Mouse (Mus musculus) limb, embryonic 15.5 days (tissue): Measurements from ENCODE around the gene Ncapd2. TPM values are rescaled to one million over a fixed set of nuclear protein-coding genes. Genes with fewer than 3 reads are reported as not detected.

ENCODE experiments used
- ATAC-seq: fragments of 200-750 bp; cut with Nextera tagmentation; 2 replicates; pipeline ENCODE4 v1.8.0; 2017; ENCODE audit warnings: low read depth, moderate TSS enrichment; ENCODE audit not compliant: insufficient number of reproducible peaks, low FRiP score, low TSS enrichment
- H3K27ac ChIP-seq: fragments of 300-500 bp; sonication (generic); 2 replicates; pipeline ENCODE4 v1.5.1; 2015; ENCODE audit warnings: moderate library complexity, mild to moderate bottlenecking, inconsistent platforms
- H3K27me3 ChIP-seq: fragments of 300-500 bp; sonication (generic); 2 replicates; pipeline ENCODE4 v1.6.1; 2015; ENCODE audit warnings: inconsistent platforms
- H3K36me3 ChIP-seq: fragments of 300-500 bp; sonication (generic); 2 replicates; pipeline ENCODE4 v1.6.1; 2015; ENCODE audit warnings: inconsistent platforms
- H3K4me1 ChIP-seq: fragments of 300-500 bp; sonication (generic); 2 replicates; pipeline ENCODE4 v1.6.1; 2015; ENCODE audit warnings: inconsistent platforms
- H3K4me2 ChIP-seq: fragments of 300-500 bp; sonication (generic); 2 replicates; pipeline ENCODE4 v1.6.1; 2015; ENCODE audit warnings: mild to moderate bottlenecking, inconsistent platforms
- H3K4me3 ChIP-seq: fragments of 300-500 bp; sonication (generic); 2 replicates; pipeline ENCODE4 v1.5.1; 2015; ENCODE audit warnings: mild to moderate bottlenecking, inconsistent platforms
- H3K9ac ChIP-seq: fragments of 300-500 bp; sonication (generic); 2 replicates; pipeline ENCODE4 v1.6.1; 2015; ENCODE audit warnings: inconsistent platforms
- H3K9me3 ChIP-seq: fragments of 300-500 bp; sonication (generic); 2 replicates; pipeline ENCODE4 v1.6.1; 2016; ENCODE audit warnings: inconsistent platforms
- WGBS: fragments of 180-500 bp; shearing (Covaris S2); methylation state at CpG from one replicate; pipeline ENCODE4 v1.1.7; 2015; 5-methylcytosine and 5-hydroxymethylcytosine counted together
- polyA plus RNA-seq: library from polyadenylated mRNA; unstranded; fragments of >200 nt; fragmentation: Nextera tagmentation; extraction: Ambion mirVana; gene quantifications from 2 replicates; pipeline ENCODE4 v1.2.1, GENCODE M21; 2015

Ncapd2 gene
- polyA plus RNA-seq, 1 experiment from 2014 or later: 86.4 TPM

DNA sequence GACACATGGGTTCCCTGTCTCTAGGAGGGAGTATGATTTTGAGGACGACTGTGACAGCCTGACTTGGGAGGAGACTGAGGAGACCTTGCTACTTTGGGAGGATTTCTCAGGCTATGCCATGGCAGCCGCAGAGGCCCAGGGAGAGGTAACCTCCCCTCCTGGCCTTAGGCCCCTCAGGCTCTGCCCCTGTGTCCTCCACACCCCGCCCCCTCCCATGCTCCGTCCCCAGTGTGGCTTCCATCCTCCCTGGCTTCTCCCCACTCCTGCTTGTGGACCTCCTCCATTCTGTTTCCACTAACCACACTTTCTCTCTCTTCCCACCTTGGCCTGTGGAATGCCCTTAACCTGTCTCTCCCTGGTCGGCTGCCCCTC is 38.5 kb downstream of the Ncapd2 start:
- Histone ChIP-seq H3K9ac (no peak overlapping the region), H3K4me2 (no peak overlapping the region), H3K27me3 (no peaks in the 10 kb centered on the region), H3K36me3 (peaks cover 61% of the 10 kb centered on the region), H3K27ac (peak overlapping the region; percentile 17; the same call in 1 of the 2 replicates), H3K4me3 (no peak overlapping the region), H3K9me3 (no peaks in the 10 kb centered on the region), H3K4me1 (peaks cover 22% of the 10 kb centered on the region)
- no peak for ATAC-seq
- 73% methylated on average over 5 of the region's 5 CpGs for WGBS

DNA sequence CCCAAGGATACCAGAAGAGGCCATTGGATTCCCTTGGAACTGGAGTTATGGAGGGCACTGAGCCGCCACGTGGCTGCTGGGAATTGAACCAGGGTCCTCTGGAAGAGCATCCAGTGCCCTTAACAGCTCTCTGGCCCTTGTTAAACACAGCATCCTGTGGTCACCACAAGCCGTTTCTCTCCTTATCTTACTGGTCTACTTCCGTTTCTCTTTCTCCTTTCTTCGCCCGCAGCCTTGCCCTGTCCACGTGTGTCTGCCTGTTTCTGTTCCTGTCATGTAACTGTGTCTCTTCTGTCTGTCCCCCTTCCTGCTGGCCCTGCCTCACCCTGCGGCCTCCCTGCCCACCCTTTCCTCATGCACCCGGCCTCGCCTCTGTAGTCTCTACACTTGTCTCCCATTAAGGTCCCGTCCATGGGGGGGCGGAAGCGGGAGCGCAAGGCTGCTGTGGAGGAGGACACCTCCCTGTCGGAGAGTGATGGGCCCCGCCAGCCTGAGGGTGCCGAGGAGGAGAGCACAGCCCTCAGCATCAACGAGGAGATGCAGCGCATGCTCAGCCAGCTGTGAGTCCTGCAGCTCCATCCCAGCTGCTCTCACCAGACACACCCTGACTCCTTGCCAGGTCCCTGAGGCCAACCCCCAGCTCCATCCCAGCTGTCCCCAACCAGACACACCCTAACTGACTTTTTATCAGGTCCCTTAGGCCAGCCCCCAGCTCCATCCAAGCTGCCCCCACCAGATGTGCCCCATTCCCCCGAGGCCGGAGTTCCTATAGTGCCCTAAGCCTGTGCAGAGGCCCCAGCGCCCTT is 39.1 kb downstream of the Ncapd2 start:
- peaks cover 56% of the 10 kb centered on the region for H3K36me3 ChIP-seq
- H3K4me2 ChIP-seq: no peak overlapping the region
- no peaks in the 10 kb centered on the region for H3K9me3 ChIP-seq
- peak overlapping the region; percentile 2; the same call in 1 of the 2 replicates for H3K27ac ChIP-seq
- WGBS: 75% methylated on average over 22 of the region's 22 CpGs
- H3K4me3 ChIP-seq: no peak overlapping the region
- ATAC-seq: no peak
- no peaks in the 10 kb centered on the region for H3K27me3 ChIP-seq
- H3K4me1 ChIP-seq: peaks cover 26% of the 10 kb centered on the region
- H3K9ac ChIP-seq: no peak overlapping the region

GRCm38 (mm10) chr6:125149569-125149950 is 41.9 kb downstream of the Ncapd2 start:
- Histone ChIP-seq H3K9ac (no peak overlapping the region), H3K27me3 (no peaks in the 10 kb centered on the region), H3K36me3 (peaks cover 38% of the 10 kb centered on the region), H3K27ac (peak overlapping the region; percentile 79), H3K4me2 (no peak overlapping the region), H3K4me1 (peaks cover 51% of the 10 kb centered on the region), H3K9me3 (no peaks in the 10 kb centered on the region), H3K4me3 (no peak overlapping the region)
- WGBS: 66% methylated on average over 7 of the region's 7 CpGs
- ATAC-seq: no peak

GRCm38 (mm10) chr6:125148926-125149568 is 42.5 kb downstream of the Ncapd2 start:
- Histone ChIP-seq H3K9ac (no peak overlapping the region), H3K36me3 (peaks cover 41% of the 10 kb centered on the region), H3K4me2 (peak overlapping the region; percentile 25), H3K4me3 (peak overlapping the region; percentile 10; the same call in 1 of the 2 replicates), H3K4me1 (peaks cover 53% of the 10 kb centered on the region), H3K9me3 (no peaks in the 10 kb centered on the region), H3K27me3 (no peaks in the 10 kb centered on the region), H3K27ac (peak overlapping the region; percentile 79)
- whole genome bisulfite sequencing: 70% methylated on average over 16 of the region's 16 CpGs
- ATAC-seq: peak; percentile 21; the same call in 1 of the 2 replicates

DNA sequence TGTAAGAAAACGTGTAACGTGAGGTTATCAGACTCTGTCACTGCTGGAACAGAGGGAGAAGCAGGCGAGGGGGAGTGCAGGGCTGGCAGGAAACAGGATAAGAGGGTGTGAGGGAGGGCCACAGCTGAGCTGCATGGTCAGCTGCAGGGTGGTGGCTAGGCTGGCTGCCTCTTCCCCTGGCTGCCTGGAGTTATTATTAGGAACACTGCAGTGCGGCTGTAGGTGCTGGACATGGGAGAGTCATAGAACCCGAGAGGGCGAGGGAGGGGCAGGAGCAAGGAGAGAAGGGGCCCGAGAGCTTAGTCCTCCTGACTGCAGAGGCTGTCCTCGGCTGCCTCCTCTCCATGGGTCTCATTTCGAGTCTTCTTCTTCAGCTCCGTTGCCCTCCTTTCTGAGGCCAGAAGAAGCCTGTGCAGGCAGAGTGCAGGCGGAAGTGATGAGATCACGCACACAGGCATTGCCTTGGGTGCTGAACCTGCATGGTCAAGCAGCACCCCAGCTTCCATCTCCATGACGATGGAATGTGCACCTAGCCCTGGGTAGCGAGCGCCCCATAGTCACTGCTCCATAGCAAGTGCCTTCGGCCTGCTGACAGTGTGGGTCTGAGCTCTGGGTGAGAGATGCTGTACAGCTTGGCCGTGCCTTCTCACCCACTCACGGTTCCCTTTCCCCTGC is 43.1 kb downstream of the Ncapd2 start:
- Histone ChIP-seq H3K4me3 (peak overlapping the region; percentile 10), H3K9ac (no peak overlapping the region), H3K4me1 (peaks cover 53% of the 10 kb centered on the region), H3K4me2 (peak overlapping the region; percentile 25), H3K36me3 (peaks cover 41% of the 10 kb centered on the region), H3K27me3 (no peaks in the 10 kb centered on the region), H3K27ac (peak overlapping the region; percentile 79), H3K9me3 (no peaks in the 10 kb centered on the region)
- ATAC-seq: no peak
- 64% methylated on average over 17 of the region's 18 CpGs for WGBS

DNA sequence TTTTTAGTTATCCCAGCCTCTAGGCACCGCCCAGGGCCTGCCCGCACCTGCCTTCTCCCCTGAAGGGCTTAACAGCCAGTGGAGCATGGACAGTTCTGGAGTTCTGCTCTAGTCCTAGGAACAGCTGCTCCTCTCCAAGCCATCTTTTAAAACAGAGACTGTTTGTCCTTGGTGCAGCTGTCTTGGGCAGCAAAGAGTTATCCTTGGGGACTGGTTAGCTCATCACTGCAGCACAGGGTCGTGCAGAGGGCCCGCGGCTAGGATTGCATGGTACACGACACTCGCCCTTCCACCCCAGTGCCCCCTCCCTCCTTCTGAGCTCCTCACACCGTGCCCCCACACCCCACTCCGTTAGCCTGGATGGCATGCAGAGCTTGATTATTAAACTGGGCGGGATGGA is 44.2 kb downstream of the Ncapd2 start:
- 68% methylated on average over 10 of the region's 10 CpGs for WGBS
- H3K27me3 ChIP-seq: no peaks in the 10 kb centered on the region
- H3K4me3 ChIP-seq: peak overlapping the region; percentile 70
- peaks cover 40% of the 10 kb centered on the region for H3K36me3 ChIP-seq
- peak; percentile 42; the same call in 1 of the 2 replicates for ATAC-seq
- H3K9me3 ChIP-seq: no peaks in the 10 kb centered on the region
- H3K4me2 ChIP-seq: peak overlapping the region; percentile 87; the same call in 1 of the 2 replicates
- H3K9ac ChIP-seq: no peak overlapping the region
- peaks cover 48% of the 10 kb centered on the region for H3K4me1 ChIP-seq
- peak overlapping the region; percentile 79 for H3K27ac ChIP-seq

- Histone ChIP-seq H3K36me3 (peaks cover 41% of the 10 kb centered on the region), H3K4me3 (peak overlapping the region; percentile 70), H3K9me3 (no peaks in the 10 kb centered on the region), H3K9ac (no peak overlapping the region), H3K4me1 (peaks cover 48% of the 10 kb centered on the region), H3K4me2 (peak overlapping the region; percentile 87), H3K27me3 (no peaks in the 10 kb centered on the region), H3K27ac (peak overlapping the region; percentile 79)
- 75% methylated on average over 4 of the region's 4 CpGs for WGBS
- ATAC-seq: no peak
Observed at GRCm38 (mm10) chr6:125146797-125147196, 44.7 kb downstream of the Ncapd2 start.

GRCm38 (mm10) chr6:125146148-125146547 is 45.4 kb downstream of the Ncapd2 start:
- 31% methylated on average over 7 of the region's 7 CpGs for WGBS
- Histone ChIP-seq H3K4me2 (peak overlapping the region; percentile 87), H3K27me3 (no peaks in the 10 kb centered on the region), H3K9me3 (no peaks in the 10 kb centered on the region), H3K4me3 (peak overlapping the region; percentile 70), H3K9ac (peak overlapping the region; percentile 69; the same call in 1 of the 2 replicates), H3K27ac (peak overlapping the region; percentile 91), H3K4me1 (peaks cover 48% of the 10 kb centered on the region), H3K36me3 (peaks cover 42% of the 10 kb centered on the region)
- no peak for ATAC-seq

GRCm38 (mm10) chr6:125145479-125145951 is 46.0 kb downstream of the Ncapd2 start:
- WGBS: 2% methylated on average over 33 of the region's 35 CpGs
- peak overlapping the region; percentile 91 for H3K27ac ChIP-seq
- no peak for ATAC-seq
- peak overlapping the region; percentile 70 for H3K4me3 ChIP-seq
- peaks cover 45% of the 10 kb centered on the region for H3K36me3 ChIP-seq
- peaks cover 48% of the 10 kb centered on the region for H3K4me1 ChIP-seq
- peak overlapping the region; percentile 69 for H3K9ac ChIP-seq
- H3K27me3 ChIP-seq: no peaks in the 10 kb centered on the region
- peak overlapping the region; percentile 87 for H3K4me2 ChIP-seq
- H3K9me3 ChIP-seq: no peaks in the 10 kb centered on the region

- peak; percentile 81 for ATAC-seq
- peak within 1 kb of the TSS; percentile 69 for H3K9ac ChIP-seq
- H3K9me3 ChIP-seq: no peaks in the 10 kb centered on the region
- peaks cover 48% of the 10 kb centered on the region for H3K4me1 ChIP-seq
- peaks cover 51% of the 10 kb centered on the region for H3K36me3 ChIP-seq
- WGBS: 2% methylated on average over 16 of the region's 16 CpGs
- H3K27ac ChIP-seq: peak within 1 kb of the TSS; percentile 91
- H3K4me3 ChIP-seq: peak within 1 kb of the TSS; percentile 70
- no peaks in the 10 kb centered on the region for H3K27me3 ChIP-seq
- peak within 1 kb of the TSS; percentile 87 for H3K4me2 ChIP-seq
Observed at GRCm38 (mm10) chr6:125145001-125145400, 46.5 kb downstream of the Ncapd2 start, which contains the start of gene Iffo1. Gene Iffo1 (plus strand): TSS chr6:125145241.

DNA sequence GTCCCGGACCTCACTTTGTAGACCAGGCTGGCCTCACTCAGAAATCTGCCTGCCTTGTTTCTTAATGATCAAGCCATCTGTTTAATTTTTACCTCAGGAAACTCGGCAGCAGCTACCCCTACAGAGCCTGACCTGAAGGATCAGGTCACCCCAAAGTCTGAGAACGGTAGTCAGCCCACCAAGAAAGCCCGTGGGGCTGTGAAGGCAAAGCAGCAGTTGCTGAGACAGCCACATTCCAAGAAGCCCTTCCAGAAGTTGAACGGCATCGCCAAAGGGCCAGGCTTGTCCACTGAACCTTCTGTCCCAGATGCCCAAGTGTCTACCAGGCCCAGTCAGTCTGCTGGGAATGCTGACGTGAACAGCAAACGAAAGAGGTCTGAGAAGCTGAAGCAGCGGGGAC is 47.6 kb downstream of the Ncapd2 start:
- no peak overlapping the region for H3K4me2 ChIP-seq
- no peak overlapping the region for H3K4me3 ChIP-seq
- peaks cover 40% of the 10 kb centered on the region for H3K4me1 ChIP-seq
- H3K36me3 ChIP-seq: peaks cover 62% of the 10 kb centered on the region
- no peak for ATAC-seq
- H3K9me3 ChIP-seq: no peaks in the 10 kb centered on the region
- H3K27ac ChIP-seq: no peak overlapping the region
- WGBS: 83% methylated on average over 9 of the region's 9 CpGs
- H3K27me3 ChIP-seq: no peaks in the 10 kb centered on the region
- no peak overlapping the region for H3K9ac ChIP-seq
